Mouse (Mus musculus) MEL (cell line): ENCODE measurements around the gene Rtf2. TPM values are rescaled to one million over a fixed set of nuclear protein-coding genes. Genes with fewer than 3 reads are reported as not detected.

ENCODE experiments used
- DNase-seq: peaks from one replicate; pipeline ENCODE4 v3.0.0; 2011; ENCODE audit warnings: low read depth, low spot score
- H3K27ac ChIP-seq: 2 replicates; pipeline ENCODE4 v1.5.1; 2012; ENCODE audit warnings: low read depth, mild to moderate bottlenecking, control low read depth, low read length, moderate library complexity; ENCODE audit not compliant: control insufficient read depth
- H3K27me3 ChIP-seq, 2 experiments: fragments of 150-350 bp in 1 of 2; sonication (generic) in 1 of 2; 2 replicates each; pipeline ENCODE4 v1.6.1; 2012; ENCODE audit warnings: low read length in 2 of 2, mild to moderate bottlenecking in 2 of 2, improper control_type of control experiment in 1 of 2, moderate library complexity in 1 of 2; ENCODE audit not compliant: insufficient read depth in 2 of 2, control insufficient read depth in 1 of 2
- H3K36me3 ChIP-seq, 2 experiments: 2 replicates each; pipeline ENCODE4 v1.6.1; 2012 to 2014; ENCODE audit warnings: low read length in 2 of 2, improper control_type of control experiment in 1 of 2, inconsistent platforms in 1 of 2, mild to moderate bottlenecking in 1 of 2; ENCODE audit not compliant: insufficient read depth in 2 of 2, control insufficient read depth in 1 of 2
- H3K4me1 ChIP-seq, 2 experiments: fragments of 150-350 bp in 1 of 2; sonication (generic) in 1 of 2; 2 replicates each; pipeline ENCODE4 v1.6.1; 2012; ENCODE audit warnings: low read length in 2 of 2, improper control_type of control experiment in 1 of 2, mild to moderate bottlenecking in 1 of 2; ENCODE audit not compliant: insufficient read depth in 2 of 2, control insufficient read depth in 1 of 2
- H3K4me3 ChIP-seq, 2 experiments: fragments of 150-350 bp in 1 of 2; sonication (generic) in 1 of 2; 2 replicates each; pipeline ENCODE4 v1.5.1; 2012; ENCODE audit warnings: low read depth in 2 of 2, low read length in 2 of 2, mild to moderate bottlenecking in 2 of 2, moderate library complexity in 2 of 2, control low read depth in 1 of 2, improper control_type of control experiment in 1 of 2; ENCODE audit not compliant: control insufficient read depth in 1 of 2, insufficient read depth in 1 of 2
- H3K79me2 ChIP-seq: 2 replicates; pipeline ENCODE4 v1.6.1; 2012; ENCODE audit warnings: mild to moderate bottlenecking, low read length, moderate library complexity; ENCODE audit not compliant: control insufficient read depth, poor library complexity, insufficient read depth
- H3K9ac ChIP-seq: 2 replicates; pipeline ENCODE4 v1.6.1; 2012; ENCODE audit warnings: low read depth, mild to moderate bottlenecking, control low read depth, low read length, moderate library complexity; ENCODE audit not compliant: control insufficient read depth, poor library complexity, severe bottlenecking
- H3K9me3 ChIP-seq: fragments of 150-350 bp; sonication (generic); replicated peaks from 2 replicates; pipeline ENCODE4 v1.6.1; 2012; ENCODE audit warnings: mild to moderate bottlenecking, low read length, improper control_type of control experiment, moderate library complexity; ENCODE audit not compliant: insufficient read depth
- BHLHE40 ChIP-seq: IDR thresholded peaks from 2 replicates; pipeline ENCODE4 v1.6.1; 2012; ENCODE audit warnings: low read depth, mild to moderate bottlenecking, inconsistent platforms, low read length, improper control_type of control experiment, borderline replicate concordance
- CHD1 ChIP-seq: IDR thresholded peaks from 2 replicates; pipeline ENCODE4 v1.6.1; 2012; ENCODE audit warnings: low read depth, mild to moderate bottlenecking, inconsistent platforms, low read length, improper control_type of control experiment
- CTCF ChIP-seq, 3 experiments: IDR thresholded peaks in 2 of 3; conservative IDR thresholded peaks in 1 of 3; 2 replicates each; pipeline ENCODE4 v1.5.1; 2011 to 2012; ENCODE audit warnings: low read length in 3 of 3, low read depth in 2 of 3, mild to moderate bottlenecking in 2 of 3, improper control_type of control experiment in 1 of 3, inconsistent platforms in 1 of 3, mixed read lengths in 1 of 3, moderate library complexity in 1 of 3; ENCODE audit not compliant: control insufficient read depth in 1 of 3, insufficient read depth in 1 of 3, poor library complexity in 1 of 3, severe bottlenecking in 1 of 3
- ELF1 ChIP-seq: IDR thresholded peaks from 2 replicates; pipeline ENCODE4 v1.6.1; 2014; ENCODE audit warnings: low read depth, mild to moderate bottlenecking, inconsistent platforms, low read length, improper control_type of control experiment, moderate library complexity
- GABPA ChIP-seq: IDR thresholded peaks from 2 replicates; pipeline ENCODE4 v1.6.1; 2012; ENCODE audit warnings: low read depth, mild to moderate bottlenecking, inconsistent platforms, low read length, improper control_type of control experiment, moderate library complexity
- GATA1 ChIP-seq: IDR thresholded peaks from 2 replicates; pipeline ENCODE4 v1.6.1; 2011; ENCODE audit warnings: low read depth, low read length, improper control_type of control experiment
- HCFC1 ChIP-seq: IDR thresholded peaks from 2 replicates; pipeline ENCODE4 v1.6.1; 2012; ENCODE audit warnings: low read depth, mild to moderate bottlenecking, inconsistent platforms, low read length, improper control_type of control experiment, moderate library complexity
- MAFK ChIP-seq: IDR thresholded peaks from 2 replicates; pipeline ENCODE4 v1.6.1; 2011; ENCODE audit warnings: low read depth, mild to moderate bottlenecking, low read length, improper control_type of control experiment, borderline replicate concordance
- MAX ChIP-seq: IDR thresholded peaks from 2 replicates; pipeline ENCODE4 v1.6.1; 2011; ENCODE audit warnings: low read length, improper control_type of control experiment
- MXI1 ChIP-seq: IDR thresholded peaks from 2 replicates; pipeline ENCODE4 v1.6.1; 2011; ENCODE audit warnings: mild to moderate bottlenecking, low read depth, low read length, improper control_type of control experiment
- MYB ChIP-seq: IDR thresholded peaks from 2 replicates; pipeline ENCODE4 v1.6.1; 2011; ENCODE audit warnings: mild to moderate bottlenecking, low read depth, low read length, improper control_type of control experiment
- NELFE ChIP-seq: IDR thresholded peaks from 2 replicates; pipeline ENCODE4 v1.6.1; 2011; ENCODE audit warnings: low read depth, low read length, improper control_type of control experiment
- NRF1 ChIP-seq: IDR thresholded peaks from 2 replicates; pipeline ENCODE4 v1.6.1; 2014; ENCODE audit warnings: low read depth, mild to moderate bottlenecking, inconsistent platforms, low read length, improper control_type of control experiment, moderate library complexity; ENCODE audit not compliant: poor library complexity, insufficient read depth, severe bottlenecking
- POLR2A ChIP-seq, 2 experiments: IDR thresholded peaks; 2 replicates each; pipeline ENCODE4 v1.6.1; 2011 to 2012; ENCODE audit warnings: low read length in 2 of 2, mild to moderate bottlenecking in 2 of 2, control low read depth in 1 of 2, improper control_type of control experiment in 1 of 2, low read depth in 1 of 2, moderate library complexity in 1 of 2; ENCODE audit not compliant: control insufficient read depth in 1 of 2, insufficient read depth in 1 of 2, poor library complexity in 1 of 2
- POLR2AphosphoS2 ChIP-seq: IDR thresholded peaks from 2 replicates; pipeline ENCODE4 v1.6.1; 2011; ENCODE audit warnings: low read length, improper control_type of control experiment
- POLR2AphosphoS5 ChIP-seq: IDR thresholded peaks from 2 replicates; pipeline ENCODE4 v1.6.1; 2012; ENCODE audit warnings: low read depth, borderline replicate concordance, mild to moderate bottlenecking, inconsistent platforms, low read length, moderate library complexity, mixed read lengths
- RAD21 ChIP-seq: IDR thresholded peaks from 2 replicates; pipeline ENCODE4 v1.6.1; 2011; ENCODE audit warnings: mild to moderate bottlenecking, low read depth, low read length, improper control_type of control experiment
- SMC3 ChIP-seq: IDR thresholded peaks from 2 replicates; pipeline ENCODE4 v1.6.1; 2011; ENCODE audit warnings: low read depth, low read length, improper control_type of control experiment
- USF1 ChIP-seq: IDR thresholded peaks from 2 replicates; pipeline ENCODE4 v1.6.1; 2014; ENCODE audit warnings: low read depth, mild to moderate bottlenecking, inconsistent platforms, low read length, improper control_type of control experiment, moderate library complexity
- ZC3H11A ChIP-seq: IDR thresholded peaks from 2 replicates; pipeline ENCODE4 v1.6.1; 2012; ENCODE audit warnings: low read depth, mild to moderate bottlenecking, inconsistent platforms, low read length, improper control_type of control experiment
- ZKSCAN1 ChIP-seq: IDR thresholded peaks from 2 replicates; pipeline ENCODE4 v1.6.1; 2012; ENCODE audit warnings: low read depth, mild to moderate bottlenecking, inconsistent platforms, low read length, improper control_type of control experiment, moderate library complexity
- ZMIZ1 ChIP-seq: IDR thresholded peaks from 2 replicates; pipeline ENCODE4 v1.6.1; 2012; ENCODE audit warnings: low read depth, mild to moderate bottlenecking, inconsistent platforms, low read length, improper control_type of control experiment, moderate library complexity
- polyA plus RNA-seq, 2 experiments: library from polyadenylated mRNA; stranded (reverse) in 1 of 2; unstranded in 1 of 2; fragments of >175 nt in 1 of 2; fragments of >200 nt in 1 of 2; gene quantifications; 2 replicates each; pipeline versions ENCODE4 v1.2.1 to v1.2.4; 2012; ENCODE audit warnings: low replicate concordance in 2 of 2, low read depth in 1 of 2; ENCODE audit not compliant: insufficient read length in 2 of 2, insufficient read depth in 1 of 2, missing spikeins in 1 of 2
- total RNA-seq: library from RNA; depleted of rRNA; stranded (reverse); fragments of 300-350 nt; gene quantifications from 2 replicates; pipeline ENCODE4 v1.2.3, GENCODE M21; 2012

Rtf2 gene
- total and polyA plus RNA-seq, 3 experiments, result 68.2 to 81.5 TPM; not detected in 1

DNA sequence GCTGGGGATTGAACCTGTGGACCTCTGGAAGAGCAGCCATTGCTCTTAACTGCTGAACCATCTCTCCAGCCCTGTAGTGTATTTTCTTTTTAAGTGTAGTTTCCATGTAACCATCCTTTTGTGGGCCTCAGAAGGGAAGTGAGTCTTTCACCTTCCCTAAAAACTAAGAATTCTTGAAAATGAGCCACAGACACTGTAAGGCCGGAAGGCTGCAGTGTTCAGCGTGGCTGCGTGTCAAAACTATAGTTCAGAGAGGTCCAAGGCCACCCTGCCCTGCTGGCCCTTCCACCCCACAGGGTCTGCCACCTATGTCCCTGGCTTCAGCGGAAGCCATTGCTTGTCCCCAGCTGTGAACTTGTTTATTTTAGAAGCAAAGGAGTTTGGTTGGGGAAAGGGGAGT lies 34.2 kb upstream of the Rtf2 start:
- Histone ChIP-seq H3K4me1 (peaks cover 0 to 7% of the 10 kb centered on the region in 2 experiments; a peak in 2 of 4 replicates), H3K4me3 (no peak overlapping the region), H3K27me3 (peaks cover 0 to 2% of the 10 kb centered on the region in 2 experiments; a peak in 1 of 4 replicates), H3K27ac (no peak overlapping the region), H3K9ac (no peak overlapping the region), H3K9me3 (no peaks in the 10 kb centered on the region), H3K79me2 (no peaks in the 10 kb centered on the region), H3K36me3 (no peaks in the 10 kb centered on the region)
- DNase-seq, result no peak
- TF ChIP-seq CTCF (IDR thresholded peaks at IDR 0.05 in 2 of 3, conservative IDR thresholded peaks at IDR 0.05 in 1 of 3; ENCODE audit: control insufficient read depth in 1 of 3, insufficient read depth in 1 of 3, low read depth in 2 of 3, low read length in 3 of 3, poor library complexity in 1 of 3, severe bottlenecking in 1 of 3), result no peak
- no peak for TF ChIP-seq ZC3H11A
- TF ChIP-seq POLR2A (IDR thresholded peaks at IDR 0.05; ENCODE audit: control insufficient read depth in 1 of 2, insufficient read depth in 1 of 2, low read depth in 1 of 2, low read length in 2 of 2, poor library complexity in 1 of 2), result no peak
- no peak for TF ChIP-seq ELF1
- no peak for TF ChIP-seq POLR2AphosphoS5
- no peak for TF ChIP-seq MYB
- no peak for TF ChIP-seq BHLHE40
- TF ChIP-seq RAD21, result no peak
- TF ChIP-seq ZKSCAN1, result no peak
- TF ChIP-seq MAFK, result no peak
- no peak for TF ChIP-seq NRF1

DNA sequence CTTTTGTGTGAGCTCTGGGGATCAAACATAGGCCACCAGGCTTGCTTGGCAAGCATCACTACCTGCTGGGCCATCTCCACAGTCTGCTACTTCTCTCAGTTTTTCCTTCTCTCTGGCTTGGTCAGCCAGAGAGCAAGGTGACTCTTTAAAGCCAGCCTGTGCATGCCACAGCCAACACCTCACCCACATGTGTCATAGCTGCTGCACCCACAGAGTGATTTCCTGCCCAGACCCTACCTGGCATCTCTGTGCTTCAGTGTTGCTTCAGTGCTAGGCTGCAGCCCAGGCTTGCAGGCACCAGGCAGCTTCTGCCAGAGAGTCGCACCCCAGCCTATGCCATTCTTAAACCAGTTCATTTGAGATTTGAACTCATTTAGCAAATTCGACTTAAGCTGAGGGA lies 32.9 kb upstream of the Rtf2 start:
- Histone ChIP-seq H3K4me3 (no peak overlapping the region), H3K4me1 (no peaks in the 10 kb centered on the region), H3K36me3 (no peaks in the 10 kb centered on the region), H3K27me3 (peaks cover 0 to 2% of the 10 kb centered on the region in 2 experiments; a peak in 1 of 4 replicates), H3K79me2 (no peaks in the 10 kb centered on the region), H3K9ac (no peak overlapping the region), H3K27ac (no peak overlapping the region), H3K9me3 (no peaks in the 10 kb centered on the region)
- DNase-seq, result no peak
- TF ChIP-seq RAD21 (no peak), GATA1 (no peak), POLR2AphosphoS2 (no peak), MAX (no peak), SMC3 (no peak), MXI1 (no peak), ZMIZ1 (no peak), HCFC1 (no peak), GABPA (no peak), MAFK (no peak), ZKSCAN1 (no peak), USF1 (no peak), NELFE (no peak), BHLHE40 (no peak), POLR2A (IDR thresholded peaks at IDR 0.05; ENCODE audit: control insufficient read depth in 1 of 2, insufficient read depth in 1 of 2, low read depth in 1 of 2, low read length in 2 of 2, poor library complexity in 1 of 2) (no peak), CHD1 (no peak)
